Mouse (Mus musculus) ES-Bruce4 (cell line): ENCODE data around the gene Alpi.

Source experiments
- CTCF ChIP-seq: IDR thresholded peaks from one replicate; pipeline ENCODE4 v1.8.1; 2011; ENCODE audit warnings: low read depth, low read length
- EP300 ChIP-seq: IDR thresholded peaks from 2 replicates; pipeline ENCODE4 v1.6.1; 2011; ENCODE audit warnings: low read depth, low read length; ENCODE audit not compliant: insufficient read depth

DNA sequence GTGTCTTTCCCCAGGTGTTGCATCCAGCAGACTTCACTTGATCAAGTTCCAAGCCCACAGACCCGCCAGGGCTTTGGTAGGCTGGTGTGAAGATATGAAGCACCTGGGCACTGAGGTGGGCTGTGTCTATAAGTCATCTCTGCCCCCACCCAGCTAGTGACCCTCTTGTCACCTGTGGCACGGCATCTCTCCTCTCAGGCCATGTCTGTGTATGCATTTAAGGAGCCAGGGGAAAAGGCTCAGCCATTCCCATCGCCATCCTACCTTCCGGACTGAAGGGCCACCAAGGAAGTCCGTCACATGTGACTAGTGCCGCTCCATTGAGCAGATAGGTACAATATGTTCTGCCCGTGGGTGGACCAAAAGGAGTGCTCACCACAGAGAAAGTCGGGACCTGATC is 5.8 kb downstream of the Alpi start:
- TF ChIP-seq CTCF (no peak), EP300 (no peak)
